Comparison of ENCODE assay signal across 9 mouse cellular contexts in genomic region chr12:100122921-100123381, GRCm38 (mm10). TPM values are rescaled to one million over a fixed set of nuclear protein-coding genes. Genes with fewer than 3 reads are reported as not detected.
DNase-seq lines count a peak whose midpoint lies in the region; ATAC-seq lines count a peak whose summit lies in the region.
"Had no signal": no experiment of that assay in that cellular context is flagged by ENCODE, and none has a peak within 500 bp of the region (broad histone marks: within the 10 kb centered on the region; RNA-seq: fewer than 3 reads in every experiment).

No protein-coding gene starts in this region.

- H3K9ac ChIP-seq in heart, embryonic 11.5 days (ENCODE audit: low read depth, low read length): no peak overlapping the region

- peaks cover 49% of the 10 kb centered on the region for H3K36me3 ChIP-seq in heart, embryonic 11.5 days (ENCODE audit: control insufficient read depth, insufficient read depth, low read length)

- intact Hi-C loops in heart, postnatal 36 days (cut with DNase I): no loop called here

- 84% methylated on average over 7 of the region's 7 CpGs for WGBS in heart, embryonic 11.5 days (ENCODE audit: insufficient replicate concordance)

- peaks cover 9% of the 10 kb centered on the region for H3K4me1 ChIP-seq in heart, embryonic 11.5 days (ENCODE audit: control insufficient read depth, insufficient read depth, low read length)

- ATAC-seq in heart, embryonic 11.5 days (replicated peaks; ENCODE audit: insufficient number of reproducible peaks, low FRiP score, low TSS enrichment): no peak
- ATAC-seq: hindbrain, embryonic 16.5 days had no signal

- no peaks in the 10 kb centered on the region for H3K9me3 ChIP-seq in heart, embryonic 11.5 days (replicated peaks; ENCODE audit: control insufficient read depth, low read length)

- peak; percentile 55 for DNase-seq in heart, adult 8-10 months (ENCODE audit: low spot score)
- DNase-seq in adrenal gland, adult (ENCODE audit: inconsistent age in 2 of 2, low spot score in 1 of 2): peak; percentile 86 to 92
- DNase-seq in cerebellum, postnatal 10 days: peak; percentile 70 to 71
- peak; percentile 40 to 47 for DNase-seq in heart, postnatal 36 days
- DNase-seq in kidney, postnatal 10 days: no peak
- DNase-seq in B cell, adult 2 months: no peak
- no peak for DNase-seq in retina, postnatal 1 day

- no peak overlapping the region for H3K4me3 ChIP-seq in heart, embryonic 11.5 days (ENCODE audit: low read depth, low read length)

- H3K4me2 ChIP-seq in heart, embryonic 11.5 days: no peak overlapping the region

- H3K27me3 ChIP-seq in heart, embryonic 11.5 days (ENCODE audit: control insufficient read depth, insufficient read depth, low read length): no peaks in the 10 kb centered on the region

- H3K27ac ChIP-seq in heart, embryonic 11.5 days (ENCODE audit: low read depth, low read length): no peak overlapping the region

RNA-seq across cellular contexts. Expression of gene Psmc1, which starts 13.0 kb away (rescaled TPM):
- 100 to 1,000 TPM; 125 to 153 (median 140) TPM for total RNA-seq in heart, adult 8-10 months (2022)
- polyA plus RNA-seq in heart, embryonic 11.5 days (2014; fragmentation: Nextera tagmentation; extraction: Ambion mirVana): 243 and 280 TPM in 2 replicates
- total RNA-seq in heart, postnatal 36 days (2021): 100 to 1,000 TPM; 129 to 147 TPM

RNA-seq across cellular contexts. Expression of gene Nrde2, which starts 36.5 kb away (rescaled TPM):
- 10 to 100 TPM in 2 of 4 experiments, 1 to 10 TPM in 2; 8.1 to 14.2 (median 10.9) TPM for total RNA-seq in heart, adult 8-10 months (2022)
- polyA plus RNA-seq in heart, embryonic 11.5 days (2014; fragmentation: Nextera tagmentation; extraction: Ambion mirVana): 6.2 and 10.1 TPM in 2 replicates
- total RNA-seq in heart, postnatal 36 days (2021): 10 to 100 TPM; 10.4 to 11.5 TPM

Comparison
In these comparisons a context has a peak if more than half of its experiments do, and no peak if none do; other contexts are left out.
1. DNase-seq: peak in heart, adult 8-10 months (single experiment), adrenal gland, adult (2 of 2), cerebellum, postnatal 10 days (2 of 2) and heart, postnatal 36 days (2 of 2); none in kidney, postnatal 10 days (single experiment), B cell, adult 2 months (0 of 2) and retina, postnatal 1 day (single experiment).